Mouse (Mus musculus): ENCODE results near the gene Fbxl13.
A peak's percentile ranks its signal among the peaks of the same experiment; 100 is the strongest.
"Not testable (repeated sequence)": the region's sequence is repeated elsewhere in the genome, so short reads cannot be mapped to it uniquely, and the experiment has no call there.

Gene Fbxl13

GRCm38 (mm10) chr5:21656912-21657311 lies 11.5 kb upstream of the Fbxl13 start:
- no peak for DNase-seq (ENCODE audit: low spot score)

- no peak for DNase-seq (ENCODE audit: low spot score)
These were observed 6.6 kb upstream of the Fbxl13 start for GRCm38 (mm10) chr5:21651885-21652612.

- no peak for DNase-seq (ENCODE audit: low spot score)
These were observed 5.3 kb upstream of the Fbxl13 start for GRCm38 (mm10) chr5:21650736-21651135.

- no peak for DNase-seq (ENCODE audit: low spot score)
These were observed 678 bp upstream of the Fbxl13 start for GRCm38 (mm10) chr5:21646133-21646491.

- DNase-seq (ENCODE audit: low spot score), result peak; percentile 62
These were observed 469 bp downstream of the Fbxl13 start for GRCm38 (mm10) chr5:21644891-21645438.

GRCm38 (mm10) chr5:21643606-21644005 lies 1.8 kb downstream of the Fbxl13 start:
- no peak for DNase-seq (ENCODE audit: low spot score)

- peak; percentile 63 for DNase-seq (ENCODE audit: low spot score)
These were observed 4.5 kb downstream of the Fbxl13 start for GRCm38 (mm10) chr5:21640961-21641360.

GRCm38 (mm10) chr5:21625916-21626315 lies 19.5 kb downstream of the Fbxl13 start:
- peak; percentile 16 for DNase-seq (ENCODE audit: low spot score)

GRCm38 (mm10) chr5:21616450-21617009 lies 28.9 kb downstream of the Fbxl13 start:
- DNase-seq (ENCODE audit: low spot score), result no peak

GRCm38 (mm10) chr5:21614299-21614698 lies 31.1 kb downstream of the Fbxl13 start:
- DNase-seq (ENCODE audit: low spot score), result not testable (repeated sequence)

- no peak for DNase-seq (ENCODE audit: low spot score)
These were observed 34.4 kb downstream of the Fbxl13 start for GRCm38 (mm10) chr5:21610996-21611395.

GRCm38 (mm10) chr5:21608311-21609304 lies 36.8 kb downstream of the Fbxl13 start:
- DNase-seq (ENCODE audit: low spot score), result peak; percentile 54

GRCm38 (mm10) chr5:21605936-21606335 lies 39.5 kb downstream of the Fbxl13 start:
- no peak for DNase-seq (ENCODE audit: low spot score)

- DNase-seq (ENCODE audit: low spot score), result no peak
These were observed 45.5 kb downstream of the Fbxl13 start for GRCm38 (mm10) chr5:21599961-21600360.

- DNase-seq (ENCODE audit: low spot score), result not testable (repeated sequence)
These were observed 45.9 kb downstream of the Fbxl13 start for GRCm38 (mm10) chr5:21599536-21599935.

GRCm38 (mm10) chr5:21593201-21593709 lies 52.2 kb downstream of the Fbxl13 start:
- no peak for DNase-seq (ENCODE audit: low spot score)

GRCm38 (mm10) chr5:21592106-21592505 lies 53.3 kb downstream of the Fbxl13 start:
- no peak for DNase-seq (ENCODE audit: low spot score)

GRCm38 (mm10) chr5:21588220-21588619 lies 57.2 kb downstream of the Fbxl13 start:
- no peak for DNase-seq (ENCODE audit: low spot score)

- DNase-seq (ENCODE audit: low spot score), result no peak
These were observed 57.8 kb downstream of the Fbxl13 start for GRCm38 (mm10) chr5:21587683-21588082.

- DNase-seq (ENCODE audit: low spot score), result peak; percentile 76
These were observed 58.7 kb downstream of the Fbxl13 start for GRCm38 (mm10) chr5:21586763-21587162.

- DNase-seq (ENCODE audit: low spot score), result no peak
These were observed 67.3 kb downstream of the Fbxl13 start for GRCm38 (mm10) chr5:21578136-21578535.

GRCm38 (mm10) chr5:21575210-21575550 lies 70.3 kb downstream of the Fbxl13 start:
- DNase-seq (ENCODE audit: low spot score), result no peak

Data from testis, postnatal 10 days (tissue).